Mouse (Mus musculus) neural tube, embryonic 13.5 days (tissue): Measurements from ENCODE around the gene Fam205c. TPM values are rescaled to one million over a fixed set of nuclear protein-coding genes. Genes with fewer than 3 reads are reported as not detected.
A peak's percentile ranks its signal among the peaks of the same experiment; 100 is the strongest.

Experiments
- ATAC-seq: fragments of 200-750 bp; cut with Nextera tagmentation; 2 replicates; pipeline ENCODE4 v1.8.0; 2017; ENCODE audit warnings: low read depth, mild to moderate bottlenecking, moderate TSS enrichment, moderate library complexity
- H3K27ac ChIP-seq: fragments of 300-500 bp; sonication (generic); replicated peaks from 2 replicates; pipeline ENCODE4 v1.5.1; 2015; ENCODE audit warnings: moderate library complexity, mild to moderate bottlenecking, inconsistent platforms
- H3K27me3 ChIP-seq: fragments of 300-500 bp; sonication (generic); 2 replicates; pipeline ENCODE4 v1.6.1; 2015; ENCODE audit warnings: mild to moderate bottlenecking, inconsistent platforms
- H3K36me3 ChIP-seq: fragments of 300-500 bp; sonication (generic); 2 replicates; pipeline ENCODE4 v1.6.1; 2015; ENCODE audit warnings: mild to moderate bottlenecking, inconsistent platforms
- H3K4me1 ChIP-seq: fragments of 300-500 bp; sonication (generic); replicated peaks from 2 replicates; pipeline ENCODE4 v1.6.1; 2015; ENCODE audit warnings: inconsistent platforms
- H3K4me2 ChIP-seq: fragments of 300-500 bp; sonication (generic); 2 replicates; pipeline ENCODE4 v1.6.1; 2015; ENCODE audit warnings: inconsistent platforms, mild to moderate bottlenecking, moderate library complexity
- H3K4me3 ChIP-seq: fragments of 300-500 bp; sonication (generic); 2 replicates; pipeline ENCODE4 v1.5.1; 2015; ENCODE audit warnings: mild to moderate bottlenecking, inconsistent platforms
- H3K9ac ChIP-seq: fragments of 300-500 bp; sonication (generic); 2 replicates; pipeline ENCODE4 v1.6.1; 2015; ENCODE audit warnings: moderate library complexity, mild to moderate bottlenecking, inconsistent platforms
- H3K9me3 ChIP-seq: fragments of 300-500 bp; sonication (generic); 2 replicates; pipeline ENCODE4 v1.6.1; 2016; ENCODE audit warnings: inconsistent platforms
- WGBS: fragments of 180-500 bp; shearing (Covaris S2); methylation state at CpG from one replicate; pipeline ENCODE4 v1.1.7; 2015; 5-methylcytosine and 5-hydroxymethylcytosine counted together
- polyA plus RNA-seq: library from polyadenylated mRNA; unstranded; fragments of >200 nt; fragmentation: Nextera tagmentation; extraction: Ambion mirVana; gene quantifications from 2 replicates; pipeline ENCODE4 v1.2.1, GENCODE M21; 2015

The Fam205c gene
- polyA plus RNA-seq, 1 experiment from 2014 or later = 3.0 TPM

DNA sequence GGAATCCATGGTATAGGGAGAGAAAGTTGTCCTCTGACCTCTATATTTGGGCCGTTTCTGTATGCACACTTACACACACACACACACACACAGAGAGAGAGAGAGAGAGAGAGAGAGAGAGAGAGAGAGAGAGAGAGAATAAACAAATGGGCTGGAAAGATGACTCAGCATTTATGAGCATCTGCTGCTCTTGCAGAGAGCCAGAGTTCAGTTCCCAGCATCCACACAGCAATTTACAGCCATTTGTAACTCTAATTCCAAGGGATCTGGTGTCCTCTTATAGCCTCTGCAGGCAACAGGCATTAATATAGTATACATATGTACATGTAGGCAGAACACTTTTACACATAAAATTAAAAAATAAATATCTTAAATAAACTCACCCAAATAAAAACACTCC, 29.9 kb upstream of the Fam205c start:
- no peak overlapping the region for H3K27ac ChIP-seq
- ATAC-seq = no peak
- H3K27me3 ChIP-seq = no peaks in the 10 kb centered on the region
- H3K9ac ChIP-seq = no peak overlapping the region
- no peaks in the 10 kb centered on the region for H3K9me3 ChIP-seq
- H3K4me1 ChIP-seq = no peaks in the 10 kb centered on the region
- H3K36me3 ChIP-seq = no peaks in the 10 kb centered on the region
- no peak overlapping the region for H3K4me2 ChIP-seq
- 62% methylated on average over 1 of the region's 1 CpGs for WGBS
- no peak overlapping the region for H3K4me3 ChIP-seq

- no peaks in the 10 kb centered on the region for H3K36me3 ChIP-seq
- ATAC-seq = no peak
- H3K4me1 ChIP-seq = no peaks in the 10 kb centered on the region
Observed at GRCm38 (mm10) chr4:42902730-42903129, 28.7 kb upstream of the Fam205c start.

GRCm38 (mm10) chr4:42902174-42902573, 28.1 kb upstream of the Fam205c start:
- H3K27ac ChIP-seq = no peak overlapping the region
- no peaks in the 10 kb centered on the region for H3K27me3 ChIP-seq
- WGBS = 65% methylated on average over 9 of the region's 9 CpGs
- no peak overlapping the region for H3K9ac ChIP-seq
- H3K4me2 ChIP-seq = no peak overlapping the region
- no peak overlapping the region for H3K4me3 ChIP-seq
- H3K36me3 ChIP-seq = no peaks in the 10 kb centered on the region
- no peaks in the 10 kb centered on the region for H3K9me3 ChIP-seq
- no peaks in the 10 kb centered on the region for H3K4me1 ChIP-seq
- ATAC-seq = no peak

More at GRCm38 (mm10) chr4:42902730-42903129, 28.7 kb upstream of the Fam205c start:
- H3K4me3 ChIP-seq = no peak overlapping the region
- H3K27ac ChIP-seq = no peak overlapping the region
- H3K9ac ChIP-seq = no peak overlapping the region
- WGBS = 88% methylated on average over 5 of the region's 5 CpGs
- no peaks in the 10 kb centered on the region for H3K9me3 ChIP-seq
- H3K4me2 ChIP-seq = no peak overlapping the region
- no peaks in the 10 kb centered on the region for H3K27me3 ChIP-seq

- no peaks in the 10 kb centered on the region for H3K27me3 ChIP-seq
- WGBS = 69% methylated on average over 5 of the region's 5 CpGs
- no peaks in the 10 kb centered on the region for H3K9me3 ChIP-seq
- H3K4me2 ChIP-seq = no peak overlapping the region
- H3K9ac ChIP-seq = no peak overlapping the region
- H3K4me1 ChIP-seq = no peaks in the 10 kb centered on the region
- H3K36me3 ChIP-seq = no peaks in the 10 kb centered on the region
- ATAC-seq = no peak
- H3K27ac ChIP-seq = no peak overlapping the region
- H3K4me3 ChIP-seq = no peak overlapping the region
Observed at GRCm38 (mm10) chr4:42900878-42901277, 26.8 kb upstream of the Fam205c start.

GRCm38 (mm10) chr4:42898914-42899313, 24.9 kb upstream of the Fam205c start:
- 40% methylated on average over 3 of the region's 3 CpGs for WGBS
- H3K9me3 ChIP-seq = no peaks in the 10 kb centered on the region

DNA sequence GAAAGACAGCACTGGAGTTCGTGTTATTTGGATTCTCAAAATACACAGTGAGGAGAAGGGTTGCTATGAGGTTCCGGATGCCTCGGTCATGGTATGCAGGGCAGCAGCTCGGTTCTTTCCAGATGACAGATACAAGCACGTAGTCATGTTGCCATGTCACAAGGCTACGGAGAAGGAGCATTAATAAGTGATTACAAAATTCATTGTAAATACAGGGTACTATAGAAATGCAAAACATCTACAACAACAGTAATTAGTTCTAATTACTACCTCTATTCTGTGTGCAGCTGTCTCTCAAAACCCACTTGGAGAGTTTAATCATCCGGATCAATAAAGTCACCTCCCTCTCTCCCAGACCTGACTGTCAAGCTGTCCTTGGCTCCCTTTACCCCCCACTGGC, 21.1 kb upstream of the Fam205c start:
- H3K9me3 ChIP-seq = no peaks in the 10 kb centered on the region
- H3K36me3 ChIP-seq = no peaks in the 10 kb centered on the region
- H3K4me2 ChIP-seq = no peak overlapping the region
- no peaks in the 10 kb centered on the region for H3K27me3 ChIP-seq
- ATAC-seq = no peak
- no peak overlapping the region for H3K4me3 ChIP-seq
- 53% methylated on average over 7 of the region's 7 CpGs for WGBS
- no peak overlapping the region for H3K9ac ChIP-seq
- H3K4me1 ChIP-seq = peaks cover 7% of the 10 kb centered on the region
- no peak overlapping the region for H3K27ac ChIP-seq

More at GRCm38 (mm10) chr4:42898914-42899313, 24.9 kb upstream of the Fam205c start:
- H3K27me3 ChIP-seq = no peaks in the 10 kb centered on the region
- H3K9ac ChIP-seq = no peak overlapping the region
- ATAC-seq = no peak
- no peak overlapping the region for H3K4me3 ChIP-seq
- H3K27ac ChIP-seq = no peak overlapping the region
- H3K36me3 ChIP-seq = no peaks in the 10 kb centered on the region
- H3K4me1 ChIP-seq = peaks cover 7% of the 10 kb centered on the region
- H3K4me2 ChIP-seq = no peak overlapping the region

DNA sequence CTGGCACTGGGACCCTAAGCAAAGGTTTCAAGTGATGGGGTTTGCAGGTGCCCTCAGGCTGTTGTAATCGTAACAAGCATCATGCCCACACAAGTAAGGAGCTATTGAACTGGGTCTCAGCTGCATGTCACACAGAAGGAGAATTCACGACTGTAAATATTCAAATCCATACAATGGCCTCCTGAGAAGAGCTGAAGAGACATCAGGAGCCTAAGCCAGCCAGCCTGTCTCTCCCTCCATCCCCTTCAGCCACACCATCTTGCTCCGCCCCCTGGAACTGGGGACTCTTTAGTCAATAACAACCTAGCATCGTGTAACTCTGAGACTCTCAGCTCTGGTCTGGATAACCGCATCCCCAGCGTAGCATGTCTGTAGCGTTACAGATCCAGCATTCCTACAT, 17.1 kb upstream of the Fam205c start:
- Histone ChIP-seq H3K4me3 (no peak overlapping the region), H3K36me3 (no peaks in the 10 kb centered on the region), H3K9me3 (no peaks in the 10 kb centered on the region), H3K9ac (no peak overlapping the region), H3K4me2 (no peak overlapping the region), H3K27me3 (no peaks in the 10 kb centered on the region), H3K27ac (no peak overlapping the region), H3K4me1 (peaks cover 7% of the 10 kb centered on the region)
- ATAC-seq = no peak
- 60% methylated on average over 7 of the region's 7 CpGs for WGBS

GRCm38 (mm10) chr4:42888806-42889205, 14.8 kb upstream of the Fam205c start:
- no peak for ATAC-seq
- no peaks in the 10 kb centered on the region for H3K9me3 ChIP-seq
- H3K9ac ChIP-seq = no peak overlapping the region
- H3K4me3 ChIP-seq = no peak overlapping the region
- no peak overlapping the region for H3K4me2 ChIP-seq
- H3K36me3 ChIP-seq = no peaks in the 10 kb centered on the region
- WGBS = 96% methylated on average over 6 of the region's 6 CpGs
- H3K4me1 ChIP-seq = no peaks in the 10 kb centered on the region
- H3K27ac ChIP-seq = no peak overlapping the region
- no peaks in the 10 kb centered on the region for H3K27me3 ChIP-seq

- Histone ChIP-seq H3K9me3 (no peaks in the 10 kb centered on the region), H3K27ac (no peak overlapping the region), H3K4me1 (no peaks in the 10 kb centered on the region), H3K4me2 (no peak overlapping the region), H3K9ac (no peak overlapping the region), H3K36me3 (no peaks in the 10 kb centered on the region), H3K27me3 (no peaks in the 10 kb centered on the region), H3K4me3 (no peak overlapping the region)
- WGBS = 91% methylated on average over 6 of the region's 6 CpGs
- ATAC-seq = no peak
Observed at GRCm38 (mm10) chr4:42886926-42887325, 12.9 kb upstream of the Fam205c start.

- no peaks in the 10 kb centered on the region for H3K27me3 ChIP-seq
- no peak for ATAC-seq
- no peak overlapping the region for H3K4me3 ChIP-seq
- H3K9ac ChIP-seq = no peak overlapping the region
- WGBS = 68% methylated on average over 1 of the region's 1 CpGs
- H3K36me3 ChIP-seq = no peaks in the 10 kb centered on the region
- H3K4me2 ChIP-seq = no peak overlapping the region
- H3K27ac ChIP-seq = no peak overlapping the region
- H3K4me1 ChIP-seq = no peaks in the 10 kb centered on the region
- no peaks in the 10 kb centered on the region for H3K9me3 ChIP-seq
Observed at GRCm38 (mm10) chr4:42880677-42880948, 6.6 kb upstream of the Fam205c start.

GRCm38 (mm10) chr4:42879829-42880676, 6.0 kb upstream of the Fam205c start:
- H3K27ac ChIP-seq = peak overlapping the region; percentile 15; the same call in 1 of the 2 replicates
- no peaks in the 10 kb centered on the region for H3K4me1 ChIP-seq
- no peaks in the 10 kb centered on the region for H3K36me3 ChIP-seq
- no peak overlapping the region for H3K4me2 ChIP-seq
- H3K9ac ChIP-seq = no peak overlapping the region
- no peak for ATAC-seq
- H3K27me3 ChIP-seq = no peaks in the 10 kb centered on the region
- WGBS = 81% methylated on average over 16 of the region's 16 CpGs
- H3K9me3 ChIP-seq = no peaks in the 10 kb centered on the region
- no peak overlapping the region for H3K4me3 ChIP-seq

- no peak for ATAC-seq
- H3K4me1 ChIP-seq = no peaks in the 10 kb centered on the region
- H3K9ac ChIP-seq = no peak overlapping the region
- H3K27ac ChIP-seq = no peak overlapping the region
- no peak overlapping the region for H3K4me3 ChIP-seq
- H3K9me3 ChIP-seq = no peaks in the 10 kb centered on the region
- no peaks in the 10 kb centered on the region for H3K36me3 ChIP-seq
- WGBS = 78% methylated on average over 2 of the region's 2 CpGs
- no peaks in the 10 kb centered on the region for H3K27me3 ChIP-seq
- H3K4me2 ChIP-seq = no peak overlapping the region
Observed at GRCm38 (mm10) chr4:42877657-42878056, 3.6 kb upstream of the Fam205c start.
